Mouse (Mus musculus): ENCODE data around the gene Ninj2. TPM values are rescaled to one million over a fixed set of nuclear protein-coding genes. Genes with fewer than 3 reads are reported as not detected.

The Ninj2 gene
- not detected in 2 replicates for polyA plus RNA-seq (2015; fragmentation: Nextera tagmentation; extraction: Ambion mirVana)

- H3K27me3 ChIP-seq (replicated peaks; ENCODE audit: control insufficient read depth, insufficient read depth, low read length) = no peaks in the 10 kb centered on the region
- H3K4me1 ChIP-seq (replicated peaks; ENCODE audit: control insufficient read depth, insufficient read depth, low read length) = no peaks in the 10 kb centered on the region
- no peak within 1 kb of the TSS for H3K27ac ChIP-seq (ENCODE audit: low read depth, low read length)
- H3K36me3 ChIP-seq (ENCODE audit: control insufficient read depth, insufficient read depth) = no peaks in the 10 kb centered on the region
- ATAC-seq = no peak
- no peak within 1 kb of the TSS for H3K4me2 ChIP-seq (replicated peaks; ENCODE audit: low read depth)
- no peak within 1 kb of the TSS; the same call in 1 of the 2 replicates for H3K9ac ChIP-seq (ENCODE audit: low read depth, low read length)
- no peak within 1 kb of the TSS for H3K4me3 ChIP-seq (ENCODE audit: low read depth, low read length)
- H3K9me3 ChIP-seq (ENCODE audit: control insufficient read depth) = no peaks in the 10 kb centered on the region
- WGBS = 76% methylated on average over 11 of the region's 11 CpGs
- TF ChIP-seq CTCF (IDR thresholded peaks at IDR 0.05; ENCODE audit: low read depth) = no peak
These were observed at the start of gene Ninj2 for GRCm38 (mm10) chr6:120093100-120093499. Gene Ninj2 (plus strand): TSS chr6:120093350.

DNA sequence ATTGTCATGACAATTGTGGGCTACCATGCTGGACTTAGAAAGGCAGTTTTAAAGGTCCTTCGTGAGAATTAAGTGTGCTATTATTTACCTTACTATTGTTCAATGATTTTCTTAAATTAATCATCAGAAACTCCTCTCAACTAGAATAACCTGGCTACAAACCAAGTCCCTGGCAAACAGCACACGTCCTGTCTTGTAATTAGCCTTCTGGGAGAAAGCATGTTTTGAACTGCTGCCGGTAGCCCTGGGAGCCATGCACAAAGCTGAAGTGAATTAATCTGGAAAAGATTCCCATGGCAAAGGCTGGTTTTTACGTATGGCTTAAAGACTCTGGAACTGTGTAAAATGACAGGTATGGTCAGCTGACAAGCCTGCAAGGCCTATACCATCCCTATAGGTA, 47.7 kb upstream of the Ninj2 start:
- Histone ChIP-seq H3K36me3 (ENCODE audit: control insufficient read depth, insufficient read depth) (no peaks in the 10 kb centered on the region), H3K27ac (ENCODE audit: low read depth, low read length) (no peak overlapping the region), H3K4me1 (replicated peaks; ENCODE audit: control insufficient read depth, insufficient read depth, low read length) (no peaks in the 10 kb centered on the region), H3K9me3 (ENCODE audit: control insufficient read depth) (no peaks in the 10 kb centered on the region), H3K4me3 (ENCODE audit: low read depth, low read length) (no peak overlapping the region), H3K27me3 (replicated peaks; ENCODE audit: control insufficient read depth, insufficient read depth, low read length) (no peaks in the 10 kb centered on the region), H3K9ac (ENCODE audit: low read depth, low read length) (no peak overlapping the region), H3K4me2 (replicated peaks; ENCODE audit: low read depth) (no peak overlapping the region)
- no peak for ATAC-seq
- 77% methylated on average over 4 of the region's 4 CpGs for WGBS
- TF ChIP-seq CTCF (IDR thresholded peaks at IDR 0.05; ENCODE audit: low read depth) = no peak

GRCm38 (mm10) chr6:120047705-120048292, 45.4 kb upstream of the Ninj2 start:
- TF ChIP-seq CTCF (IDR thresholded peaks at IDR 0.05; ENCODE audit: low read depth) = no peak
- H3K36me3 ChIP-seq (ENCODE audit: control insufficient read depth, insufficient read depth) = no peaks in the 10 kb centered on the region
- ATAC-seq = no peak
- H3K4me2 ChIP-seq (replicated peaks; ENCODE audit: low read depth) = no peak overlapping the region
- H3K9ac ChIP-seq (ENCODE audit: low read depth, low read length) = no peak overlapping the region
- H3K4me3 ChIP-seq (ENCODE audit: low read depth, low read length) = no peak overlapping the region
- no peaks in the 10 kb centered on the region for H3K27me3 ChIP-seq (replicated peaks; ENCODE audit: control insufficient read depth, insufficient read depth, low read length)
- H3K4me1 ChIP-seq (replicated peaks; ENCODE audit: control insufficient read depth, insufficient read depth, low read length) = no peaks in the 10 kb centered on the region
- H3K9me3 ChIP-seq (ENCODE audit: control insufficient read depth) = no peaks in the 10 kb centered on the region
- 64% methylated on average over 7 of the region's 7 CpGs for WGBS
- H3K27ac ChIP-seq (ENCODE audit: low read depth, low read length) = no peak overlapping the region

DNA sequence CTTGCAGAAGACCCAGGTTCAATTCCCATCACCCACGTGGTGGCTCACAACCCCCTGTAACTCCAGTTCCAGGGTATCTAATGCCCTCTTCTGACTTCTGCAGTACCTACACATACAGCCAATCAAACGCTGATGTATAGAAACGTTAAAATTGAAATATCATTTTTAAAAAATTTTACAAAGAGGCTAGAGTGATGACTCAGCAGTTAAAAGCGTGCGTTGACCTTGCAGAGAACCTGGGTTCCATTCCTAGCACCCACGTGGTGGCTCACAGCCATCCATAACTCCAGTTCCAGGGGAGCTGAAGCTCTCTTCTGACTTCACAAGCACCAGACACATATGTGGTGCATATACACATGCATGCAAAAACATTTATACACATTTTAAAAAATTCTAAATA, 38.7 kb upstream of the Ninj2 start:
- 81% methylated on average over 6 of the region's 6 CpGs for WGBS
- no peak for ATAC-seq
- TF ChIP-seq CTCF (IDR thresholded peaks at IDR 0.05; ENCODE audit: low read depth) = no peak
- Histone ChIP-seq H3K4me2 (replicated peaks; ENCODE audit: low read depth) (no peak overlapping the region), H3K9me3 (ENCODE audit: control insufficient read depth) (no peaks in the 10 kb centered on the region), H3K4me1 (replicated peaks; ENCODE audit: control insufficient read depth, insufficient read depth, low read length) (no peaks in the 10 kb centered on the region), H3K27me3 (replicated peaks; ENCODE audit: control insufficient read depth, insufficient read depth, low read length) (no peaks in the 10 kb centered on the region), H3K36me3 (ENCODE audit: control insufficient read depth, insufficient read depth) (no peaks in the 10 kb centered on the region), H3K27ac (ENCODE audit: low read depth, low read length) (no peak overlapping the region), H3K4me3 (ENCODE audit: low read depth, low read length) (no peak overlapping the region), H3K9ac (ENCODE audit: low read depth, low read length) (no peak overlapping the region)

- Histone ChIP-seq H3K9ac (ENCODE audit: low read depth, low read length) (no peak overlapping the region), H3K9me3 (ENCODE audit: control insufficient read depth) (no peaks in the 10 kb centered on the region), H3K4me1 (replicated peaks; ENCODE audit: control insufficient read depth, insufficient read depth, low read length) (no peaks in the 10 kb centered on the region), H3K27me3 (replicated peaks; ENCODE audit: control insufficient read depth, insufficient read depth, low read length) (no peaks in the 10 kb centered on the region), H3K27ac (ENCODE audit: low read depth, low read length) (no peak overlapping the region), H3K4me2 (replicated peaks; ENCODE audit: low read depth) (no peak overlapping the region), H3K4me3 (ENCODE audit: low read depth, low read length) (no peak overlapping the region), H3K36me3 (ENCODE audit: control insufficient read depth, insufficient read depth) (no peaks in the 10 kb centered on the region)
- no peak for ATAC-seq
- TF ChIP-seq CTCF (IDR thresholded peaks at IDR 0.05; ENCODE audit: low read depth) = no peak
- WGBS = 73% methylated on average over 2 of the region's 2 CpGs
These were observed 37.2 kb upstream of the Ninj2 start for GRCm38 (mm10) chr6:120055666-120056540.

DNA sequence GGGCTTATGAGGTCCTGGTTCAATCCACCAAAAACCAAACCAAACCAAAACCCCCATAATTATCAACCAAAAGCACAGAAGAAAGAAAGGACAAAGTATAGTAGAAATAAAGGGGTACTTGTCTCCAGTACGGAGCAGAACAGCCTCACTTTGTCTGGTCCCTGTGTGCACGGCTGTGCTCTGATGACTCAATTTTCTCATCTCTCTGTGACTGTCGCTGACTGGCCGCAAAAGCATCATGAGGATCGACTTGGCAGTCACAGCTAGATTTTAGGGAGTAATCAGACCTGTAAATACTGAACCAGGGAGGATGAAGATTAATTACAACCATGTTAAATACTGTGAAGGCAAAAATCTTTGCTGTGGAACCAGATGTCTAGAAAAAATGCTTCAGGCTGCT, 30.2 kb upstream of the Ninj2 start:
- Histone ChIP-seq H3K9ac (ENCODE audit: low read depth, low read length) (no peak overlapping the region), H3K4me2 (replicated peaks; ENCODE audit: low read depth) (no peak overlapping the region), H3K4me3 (ENCODE audit: low read depth, low read length) (no peak overlapping the region), H3K27ac (ENCODE audit: low read depth, low read length) (no peak overlapping the region), H3K4me1 (replicated peaks; ENCODE audit: control insufficient read depth, insufficient read depth, low read length) (no peaks in the 10 kb centered on the region), H3K27me3 (replicated peaks; ENCODE audit: control insufficient read depth, insufficient read depth, low read length) (no peaks in the 10 kb centered on the region), H3K36me3 (ENCODE audit: control insufficient read depth, insufficient read depth) (no peaks in the 10 kb centered on the region), H3K9me3 (ENCODE audit: control insufficient read depth) (no peaks in the 10 kb centered on the region)
- no peak for ATAC-seq
- TF ChIP-seq CTCF (IDR thresholded peaks at IDR 0.05; ENCODE audit: low read depth) = no peak
- 83% methylated on average over 5 of the region's 5 CpGs for WGBS

Data from intestine, postnatal 0 days (tissue).